Mouse (Mus musculus): ENCODE measurements around the gene Mael. TPM values are rescaled to one million over a fixed set of nuclear protein-coding genes. Genes with fewer than 3 reads are reported as not detected.
A peak's percentile ranks its signal among the peaks of the same experiment; 100 is the strongest.

The Mael gene
- total RNA-seq, 2 experiments from 2014 or later: not detected

DNA sequence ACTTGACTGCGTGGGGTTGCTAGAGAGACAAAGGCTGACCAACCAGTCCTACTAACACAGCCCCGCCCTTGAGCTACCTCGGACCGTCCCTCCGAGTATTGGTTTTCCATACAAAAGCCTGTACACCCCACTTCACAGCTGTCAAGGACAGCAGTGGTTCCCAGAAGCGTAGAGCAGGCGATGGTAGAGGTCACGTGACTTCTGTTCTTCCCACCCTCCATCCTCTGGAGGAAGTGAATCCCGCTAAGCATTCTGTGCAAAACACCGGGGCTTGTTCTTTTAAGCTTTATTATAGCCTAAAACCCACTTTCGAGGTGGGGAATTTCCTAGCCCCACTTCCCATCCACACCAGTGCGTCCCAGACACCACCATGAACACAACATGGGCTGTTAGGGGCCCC lies 80.8 kb downstream of the Mael start:
- ATAC-seq (replicated peaks; ENCODE audit: low FRiP score, poor library complexity, severe bottlenecking): no peak

DNA sequence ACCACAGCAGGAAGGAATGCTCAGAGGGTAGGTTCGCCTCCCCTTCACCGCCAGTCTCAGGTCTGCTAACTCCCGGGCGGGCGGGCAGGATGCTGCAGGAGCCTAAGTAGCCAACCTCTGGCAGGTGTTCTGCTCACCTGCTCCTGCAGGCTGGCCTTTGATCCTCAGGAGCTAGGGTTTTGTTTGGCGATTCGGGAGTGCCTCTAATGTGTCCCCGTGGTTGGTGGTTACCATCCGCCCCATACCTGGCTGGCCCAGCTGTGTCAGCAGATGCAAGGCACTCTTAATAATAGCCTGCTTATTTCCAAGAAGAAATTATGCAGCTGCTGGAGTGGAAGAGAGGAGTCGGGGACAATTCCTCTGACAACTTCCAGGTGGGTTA lies 83.4 kb downstream of the Mael start:
- ATAC-seq (replicated peaks; ENCODE audit: low FRiP score, poor library complexity, severe bottlenecking): no peak

DNA sequence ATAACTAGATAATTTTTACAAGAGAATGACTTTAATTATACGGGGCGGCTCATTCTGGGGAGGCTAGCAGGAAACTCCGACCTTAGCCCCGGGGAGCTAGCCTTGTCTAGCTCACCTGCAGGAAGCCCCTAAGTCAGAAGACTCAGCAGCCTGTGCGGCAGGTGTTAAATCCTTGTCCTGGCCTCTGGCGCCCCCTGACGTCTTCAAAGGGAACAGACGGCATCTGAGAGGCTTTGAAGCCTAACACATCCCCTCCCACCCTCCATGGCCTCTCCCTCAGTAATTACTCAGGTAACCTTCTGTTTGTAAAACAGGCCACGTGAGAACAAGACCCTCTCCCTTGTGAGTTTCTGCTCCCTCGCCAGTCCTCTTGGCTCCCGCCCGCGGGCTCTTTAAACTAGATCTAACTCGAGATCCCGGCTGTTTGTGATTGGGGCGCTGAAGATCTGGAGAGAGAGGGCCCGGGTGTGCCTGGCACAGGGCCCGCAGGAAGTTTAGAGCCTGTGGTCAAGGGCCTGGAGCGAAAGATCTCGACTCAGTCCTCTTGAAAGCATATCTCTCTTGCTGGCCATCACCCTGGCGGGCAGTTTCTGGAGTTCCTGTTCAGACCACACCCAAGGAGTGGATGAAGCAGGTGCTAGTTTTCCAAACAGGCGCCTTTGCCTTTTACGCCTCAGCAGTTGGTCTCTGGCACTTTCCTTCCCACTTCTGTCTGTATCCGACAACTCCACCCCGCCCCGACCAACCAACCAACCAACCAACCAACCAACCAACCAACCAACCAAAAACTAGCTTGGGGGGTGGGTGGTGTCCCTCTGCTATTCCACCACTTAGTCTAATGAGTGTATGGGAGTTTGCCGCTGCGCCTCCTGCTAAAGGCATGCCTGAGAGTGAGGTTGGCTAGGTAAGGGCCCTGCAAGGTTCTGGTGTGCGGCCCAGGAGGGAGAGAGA lies 84.1 kb downstream of the Mael start:
- ATAC-seq (replicated peaks; ENCODE audit: low FRiP score, poor library complexity, severe bottlenecking): peak; percentile 53; the same call in 1 of the 2 replicates

DNA sequence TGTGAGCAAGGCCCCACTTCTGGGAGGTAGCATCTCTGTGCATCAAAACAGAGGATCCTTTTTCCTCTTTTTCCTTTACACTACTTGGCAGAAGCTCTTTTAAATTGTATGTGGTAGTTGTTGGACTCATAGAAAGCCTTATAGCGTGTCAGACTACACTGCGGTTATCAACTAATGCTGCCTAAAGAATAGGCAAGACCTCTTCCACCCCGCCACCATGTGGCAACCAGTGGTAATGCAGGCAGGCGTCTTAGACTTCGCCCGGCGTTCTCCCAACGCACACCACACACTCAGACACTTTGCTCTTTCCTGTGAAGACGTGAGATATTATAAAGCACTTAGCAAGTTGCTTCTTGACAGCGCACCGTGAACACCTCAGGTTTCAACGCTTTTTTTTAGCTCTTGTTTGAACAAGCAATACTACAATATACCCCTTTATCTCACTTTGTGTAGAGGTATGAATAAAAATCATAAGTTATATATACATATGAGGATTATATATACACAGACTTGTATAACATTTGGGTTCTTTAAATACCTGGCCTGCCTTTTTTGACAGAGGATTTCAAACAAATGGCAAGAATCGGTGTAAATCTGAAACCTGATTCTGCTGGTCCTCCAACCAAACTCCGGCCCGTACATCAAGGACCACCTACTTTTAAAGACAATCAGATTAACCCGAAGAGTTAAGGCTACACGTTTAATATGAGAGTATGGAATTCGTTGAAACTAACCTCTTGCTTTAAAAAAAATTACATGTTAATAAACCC lies 85.0 kb downstream of the Mael start:
- peak; percentile 65; the same call in 1 of the 2 replicates for ATAC-seq (replicated peaks; ENCODE audit: low FRiP score, poor library complexity, severe bottlenecking)

DNA sequence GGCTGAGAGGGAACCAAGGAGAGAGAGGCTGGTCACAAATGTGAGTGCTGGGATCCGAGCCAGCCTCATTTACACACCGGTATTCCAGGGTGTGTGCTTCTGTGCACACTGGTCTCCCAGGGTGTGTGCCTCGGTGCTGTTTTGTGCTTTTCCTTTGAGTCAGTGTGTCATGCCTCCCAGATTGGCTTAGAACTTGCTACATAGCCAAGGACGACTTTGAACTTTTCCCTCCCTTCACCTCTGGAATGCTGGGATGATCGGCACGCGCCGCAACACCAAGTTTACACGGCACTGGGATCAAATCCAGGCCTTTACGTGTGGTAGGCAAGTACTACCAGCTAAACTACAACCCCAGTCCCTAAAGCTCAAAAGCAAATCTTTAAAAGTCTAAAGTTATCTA lies 86.5 kb downstream of the Mael start:
- ATAC-seq (replicated peaks; ENCODE audit: low FRiP score, poor library complexity, severe bottlenecking): no peak

DNA sequence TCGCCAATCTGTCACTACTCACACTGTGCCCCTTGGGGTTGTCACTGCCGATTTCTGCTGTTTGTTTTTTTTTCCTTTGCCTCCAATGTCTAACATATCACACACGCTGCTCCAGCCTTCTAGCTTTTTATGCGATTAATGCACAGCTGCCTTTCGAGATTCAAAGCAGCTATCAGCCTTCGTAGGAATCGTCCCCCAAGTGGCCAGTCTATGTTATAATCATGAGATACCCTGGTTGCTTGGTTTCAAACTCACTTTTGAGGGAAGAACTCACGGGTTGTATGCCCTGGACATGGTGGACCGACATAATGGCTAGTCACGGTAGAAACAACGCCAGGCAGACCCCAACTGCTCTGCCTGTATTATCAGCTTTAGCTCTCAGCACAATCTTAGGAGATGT lies 87.2 kb downstream of the Mael start:
- ATAC-seq (replicated peaks; ENCODE audit: low FRiP score, poor library complexity, severe bottlenecking): no peak

Other genes with a start within 250 kb of the Mael start
- gene Pou2f1, start 236.1 kb downstream of the Mael start, total RNA-seq (2015; ENCODE audit: low replicate concordance): 40.4 and 54.1 TPM in 2 replicates
- gene Pou2f1, start 236.1 kb downstream of the Mael start, total RNA-seq (2017; ENCODE audit: low replicate concordance): 26.4 and 28.9 TPM in 2 replicates
- gene Dusp27, start 110.8 kb downstream of the Mael start, total RNA-seq (2015; ENCODE audit: low replicate concordance): not detected in 2 replicates
- not detected in 2 replicates for gene Dusp27, start 110.8 kb downstream of the Mael start, total RNA-seq (2017; ENCODE audit: low replicate concordance)
- gene Gpa33, start 108.5 kb downstream of the Mael start, total RNA-seq (2015; ENCODE audit: low replicate concordance): not detected in 2 replicates
- gene Gpa33, start 108.5 kb downstream of the Mael start, total RNA-seq (2017; ENCODE audit: low replicate concordance): not detected in 2 replicates
- not detected in 2 replicates for gene Ildr2, start 15.4 kb upstream of the Mael start, total RNA-seq (2015; ENCODE audit: low replicate concordance)
- gene Ildr2, start 15.4 kb upstream of the Mael start, total RNA-seq (2017; ENCODE audit: low replicate concordance): not detected in 2 replicates
- 17.6 and 29.2 TPM in 2 replicates for gene Tada1, start 140.3 kb upstream of the Mael start, total RNA-seq (2015; ENCODE audit: low replicate concordance)
- 6.4 and 19.9 TPM in 2 replicates for gene Tada1, start 140.3 kb upstream of the Mael start, total RNA-seq (2017; ENCODE audit: low replicate concordance)
- gene Pogk, start 171.1 kb upstream of the Mael start, total RNA-seq (2015; ENCODE audit: low replicate concordance): 1.3 TPM in 1 of 2 replicates, not detected in the other
- 1.1 and 1.9 TPM in 2 replicates for gene Pogk, start 171.1 kb upstream of the Mael start, total RNA-seq (2017; ENCODE audit: low replicate concordance)